Mouse (Mus musculus) CH12.LX (cell line): ENCODE data around the gene Slc44a4.

ENCODE experiments used
- ETS1 ChIP-seq: conservative IDR thresholded peaks from 2 replicates; pipeline ENCODE4 v1.6.1; 2012; ENCODE audit warnings: low read depth, mild to moderate bottlenecking, inconsistent platforms, low read length, improper control_type of control experiment, moderate library complexity
- TCF12 ChIP-seq: IDR thresholded peaks from 2 replicates; pipeline ENCODE4 v1.6.1; 2014; ENCODE audit warnings: low read depth, mild to moderate bottlenecking, inconsistent platforms, low read length, improper control_type of control experiment

DNA sequence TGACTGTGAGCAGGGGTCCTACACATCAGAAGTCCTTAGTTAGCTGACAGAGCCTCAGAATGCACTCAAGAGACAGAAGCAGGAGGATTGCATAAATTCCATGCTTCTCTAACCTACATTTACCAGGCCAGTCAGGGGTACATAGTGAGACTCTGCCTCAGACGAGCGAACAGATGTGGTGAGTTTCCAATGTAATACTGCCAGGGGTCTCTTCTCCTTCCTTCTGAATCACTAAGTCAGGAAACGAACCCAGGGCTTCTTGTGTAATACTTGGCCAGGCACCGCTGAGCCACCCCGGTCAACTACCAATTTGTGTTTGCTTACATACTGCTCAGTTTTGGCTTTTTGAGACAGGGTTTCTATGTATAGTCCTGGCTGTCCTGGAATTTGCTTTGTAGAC is 26.3 kb upstream of the Slc44a4 start:
- TF ChIP-seq ETS1 (no peak), TCF12 (no peak)
